Mouse (Mus musculus): ENCODE results near the gene Wdr19.
"Not testable (repeated sequence)": the region's sequence is repeated elsewhere in the genome, so short reads cannot be mapped to it uniquely, and the experiment has no call there.

The Wdr19 gene

DNA sequence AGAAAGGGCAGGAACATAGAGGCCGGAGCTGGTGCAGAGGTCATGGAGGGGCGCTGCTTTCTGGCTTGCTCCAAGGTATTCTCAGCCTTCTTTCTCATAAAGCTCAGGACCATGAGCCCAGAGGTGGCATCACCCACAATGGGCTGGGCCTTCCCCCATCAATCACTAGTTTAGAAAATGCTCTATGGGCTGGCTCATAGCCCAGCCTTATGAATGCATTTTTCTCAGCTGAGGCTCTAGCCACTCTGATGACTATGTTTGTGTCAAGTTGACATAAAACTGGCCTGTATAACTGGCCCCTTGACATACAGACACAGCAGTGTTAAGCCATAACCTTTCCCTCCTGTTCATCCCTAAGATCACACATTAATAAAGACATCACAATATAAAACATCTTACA lies 5.2 kb downstream of the Wdr19 start:
- DNase-seq: no peak

DNA sequence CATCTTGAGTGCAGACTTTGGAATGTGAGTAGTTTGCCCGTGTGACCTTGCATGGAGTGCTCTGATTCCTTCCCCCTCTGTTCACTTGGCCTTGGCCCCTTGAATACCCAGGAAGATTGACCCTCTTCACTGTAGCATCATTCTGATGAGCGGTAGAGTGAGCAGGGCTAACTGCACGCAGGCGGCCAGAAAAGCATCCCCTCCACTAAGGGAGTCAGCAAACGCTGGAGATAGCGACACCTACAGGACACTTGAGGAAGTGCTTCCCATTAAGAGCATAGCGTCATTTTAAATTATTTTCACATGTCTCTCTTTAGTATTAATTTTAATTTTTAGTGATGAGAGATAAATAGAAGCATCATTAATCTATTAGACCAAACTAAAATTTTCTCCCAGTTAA lies 13.8 kb downstream of the Wdr19 start:
- DNase-seq: peak; percentile 63

DNA sequence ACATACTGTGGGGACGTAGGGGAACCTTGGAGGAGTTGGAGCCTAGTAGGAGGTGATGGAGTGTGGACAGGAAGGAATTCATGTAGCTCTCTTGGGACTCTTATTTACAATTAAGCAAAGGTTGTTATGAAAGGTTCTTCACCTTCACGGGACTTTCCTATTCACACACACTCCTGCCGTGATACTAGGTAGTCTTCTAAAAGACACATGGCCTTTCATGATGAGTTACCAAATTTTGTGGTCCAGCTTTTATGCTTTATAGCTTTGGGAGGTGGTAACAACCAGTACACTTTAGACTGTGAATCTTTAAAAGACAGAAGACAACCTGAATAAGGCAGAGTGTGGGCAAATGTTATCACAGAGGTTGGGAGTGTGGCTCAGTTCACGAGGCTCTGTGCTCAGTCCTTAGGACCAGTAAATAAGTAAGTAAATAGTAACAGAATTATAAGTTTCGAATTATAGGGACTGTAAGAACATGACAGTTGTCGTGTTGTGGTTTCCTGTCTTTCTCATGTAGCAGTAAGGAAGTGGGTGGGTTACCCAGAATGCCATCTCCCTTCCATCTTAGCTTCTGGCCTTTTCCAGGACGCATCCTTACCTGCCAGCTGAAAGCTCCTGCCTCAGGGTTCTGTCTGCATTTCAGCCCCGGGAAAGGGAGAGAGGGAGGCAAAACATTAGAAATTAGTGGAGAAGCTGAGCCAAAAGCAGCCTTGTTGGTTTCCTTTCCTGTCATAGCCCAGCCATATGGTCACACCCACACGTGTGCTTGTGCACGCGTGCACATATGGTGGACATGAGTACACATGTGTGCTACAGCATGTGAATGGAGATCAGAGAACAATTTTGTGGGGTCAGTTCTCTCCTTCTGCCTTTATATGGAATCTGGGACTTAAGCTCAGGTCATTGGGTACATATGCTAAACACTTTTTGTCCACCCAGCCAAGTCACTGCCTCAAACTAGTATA lies 18.1 kb downstream of the Wdr19 start:
- DNase-seq: no peak

DNA sequence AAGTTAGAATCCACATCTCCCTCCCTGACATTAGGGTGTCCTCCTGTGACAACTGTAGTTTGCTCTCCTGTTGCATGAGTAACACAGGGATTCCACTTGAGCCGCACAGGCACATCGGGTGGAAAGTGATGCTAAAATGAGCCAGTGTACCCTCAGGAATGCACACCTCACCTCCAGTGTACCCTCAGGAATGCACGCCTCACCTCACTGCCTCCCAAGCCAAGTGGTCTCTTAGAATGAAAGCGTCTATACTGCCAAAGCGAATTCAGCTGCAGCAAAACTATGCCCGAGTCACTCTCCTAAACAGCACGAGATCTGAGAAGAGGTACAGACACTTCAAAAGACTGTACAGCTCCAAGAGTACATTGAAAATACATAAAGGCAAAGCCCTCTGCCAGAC lies 21.5 kb downstream of the Wdr19 start:
- DNase-seq: no peak

- DNase-seq: no peak
Observed at GRCm38 (mm10) chr5:65224056-65224455, 24.6 kb downstream of the Wdr19 start.

GRCm38 (mm10) chr5:65231289-65232003 lies 31.9 kb downstream of the Wdr19 start:
- no peak for DNase-seq

DNA sequence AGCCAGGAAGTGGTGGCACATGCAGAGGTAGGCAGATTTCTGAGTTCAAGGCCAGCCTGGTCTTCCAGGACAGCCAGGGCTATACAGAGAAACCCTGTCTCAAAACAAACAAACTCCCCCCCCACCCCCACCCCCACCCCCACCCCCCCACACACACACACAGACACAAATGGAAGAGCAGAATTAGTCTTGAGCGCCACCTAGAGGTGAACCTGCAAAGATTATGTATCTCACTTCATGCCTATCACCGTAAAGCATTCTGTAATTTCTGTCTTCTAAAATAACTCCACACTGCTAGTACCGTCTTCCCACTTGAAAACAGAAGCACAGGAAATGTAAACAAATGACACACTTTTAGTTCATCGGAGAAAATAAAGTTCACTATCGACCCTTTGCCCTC lies 43.2 kb downstream of the Wdr19 start:
- peak; percentile 62 for DNase-seq

DNA sequence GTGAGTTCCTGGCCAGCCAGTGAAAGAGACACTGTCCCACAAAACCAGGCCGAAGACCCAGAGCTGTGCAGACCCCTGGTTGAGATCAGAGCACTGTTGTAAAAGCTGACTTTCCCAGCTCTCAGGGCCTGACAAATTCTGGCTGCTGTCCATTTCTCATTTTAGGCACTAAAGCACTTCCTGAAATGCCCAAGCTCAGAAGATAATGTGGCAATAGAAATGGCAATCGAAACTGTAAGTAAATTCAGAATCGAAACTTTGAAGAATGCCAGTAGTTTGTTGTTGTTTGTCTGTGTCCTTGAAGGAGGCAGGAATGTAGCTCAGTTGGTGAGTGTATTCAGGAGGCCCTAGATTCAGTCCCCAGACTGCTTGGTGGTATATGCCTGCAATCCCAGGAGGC lies 47.8 kb downstream of the Wdr19 start:
- DNase-seq: peak; percentile 20

DNA sequence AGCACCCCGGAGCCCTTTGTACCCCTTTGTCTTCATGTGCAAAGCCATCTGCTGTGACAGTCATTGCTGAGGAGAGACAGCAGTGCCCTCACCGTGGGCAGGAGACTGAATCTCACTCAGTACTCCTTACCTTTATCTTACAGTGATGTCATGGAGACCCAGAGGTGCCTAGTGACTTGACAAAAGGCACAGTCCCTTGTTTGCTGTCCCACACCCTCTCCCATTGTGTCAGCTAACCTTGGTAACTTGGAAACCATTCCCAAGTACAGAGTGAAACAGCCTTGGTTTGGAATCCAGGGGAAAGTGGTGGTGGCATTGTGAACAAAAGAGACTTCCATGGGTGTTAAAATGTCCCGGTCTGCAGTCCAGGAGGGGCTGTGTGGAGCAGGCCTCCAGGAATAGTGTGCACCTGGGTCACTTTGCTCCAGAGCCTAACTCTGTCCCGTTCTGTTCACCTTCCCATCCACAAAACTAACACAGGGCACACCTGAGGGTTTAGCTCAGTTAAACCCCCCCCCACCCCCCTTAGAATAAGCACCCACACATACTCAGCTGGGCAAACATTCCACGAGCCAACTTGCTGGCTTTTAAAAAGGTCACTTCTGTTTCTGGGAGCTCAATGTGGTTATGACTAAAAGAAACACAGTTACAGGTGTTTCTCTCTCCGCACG lies 50.8 kb downstream of the Wdr19 start:
- DNase-seq: no peak

GRCm38 (mm10) chr5:65257910-65258505 lies 58.5 kb downstream of the Wdr19 start:
- DNase-seq: no peak

DNA sequence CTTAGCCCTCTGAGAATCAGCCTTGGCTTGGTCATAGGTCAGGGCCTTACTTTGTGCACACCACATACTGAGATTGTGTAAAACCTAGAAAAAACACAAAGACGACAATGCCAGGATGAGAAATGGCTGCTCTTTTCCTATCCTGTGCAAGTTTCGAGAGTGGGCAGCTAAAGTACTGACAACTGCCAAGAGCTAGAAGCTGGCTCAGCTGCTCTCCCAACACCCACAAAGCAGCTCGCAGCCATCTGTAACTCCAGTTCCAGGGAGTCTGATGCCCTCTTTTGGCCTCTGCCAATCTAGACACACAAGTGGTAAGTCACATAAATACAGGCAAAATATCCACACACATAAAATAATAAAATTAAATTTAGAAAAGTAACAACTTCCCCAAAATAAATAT lies 74.5 kb downstream of the Wdr19 start:
- no peak for DNase-seq

- DNase-seq: peak; percentile 46
Observed at GRCm38 (mm10) chr5:65279133-65279651, 79.7 kb downstream of the Wdr19 start.

GRCm38 (mm10) chr5:65281216-65281615 lies 81.7 kb downstream of the Wdr19 start:
- no peak for DNase-seq

DNA sequence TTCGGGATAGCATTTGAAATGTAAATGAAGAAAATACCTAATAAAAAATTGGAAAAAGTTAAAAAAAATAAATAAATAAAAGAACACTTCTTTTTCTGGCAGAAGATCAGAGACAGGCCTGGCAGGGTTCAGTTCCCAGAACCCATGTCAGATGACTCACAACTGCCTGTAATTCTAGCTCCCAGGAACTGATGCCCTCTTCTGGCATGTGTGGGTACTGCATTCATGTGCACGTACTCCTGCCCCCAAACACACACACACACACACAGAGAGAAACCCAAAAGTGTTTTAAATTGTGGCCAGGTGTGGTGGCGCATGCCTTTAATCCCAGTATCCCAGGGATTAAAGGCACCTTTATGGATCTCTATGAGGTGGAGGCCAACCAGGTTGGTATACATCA lies 84.7 kb downstream of the Wdr19 start:
- peak; percentile 24 for DNase-seq

GRCm38 (mm10) chr5:65287751-65288701 lies 88.5 kb downstream of the Wdr19 start:
- no peak for DNase-seq

DNA sequence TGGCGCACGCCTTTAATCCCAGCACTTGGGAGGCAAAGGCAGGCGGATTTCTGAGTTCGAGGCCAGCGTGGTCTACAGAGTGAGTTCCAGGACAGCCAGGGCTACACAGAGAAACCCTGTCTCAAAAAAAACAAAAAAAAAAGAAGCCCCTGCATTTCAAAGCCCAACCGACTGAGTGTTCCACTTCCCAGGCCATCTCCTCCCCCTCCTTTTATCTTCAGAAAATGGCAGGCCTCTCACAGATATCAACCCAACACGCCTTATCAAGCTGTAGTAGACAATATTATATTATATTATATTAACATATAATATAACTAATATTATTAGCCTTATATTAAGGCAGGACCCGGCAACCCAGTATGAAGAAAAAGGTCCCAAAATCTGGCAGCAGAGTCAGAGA lies 89.5 kb downstream of the Wdr19 start:
- not testable (repeated sequence) for DNase-seq

- DNase-seq: peak; percentile 7
Observed at GRCm38 (mm10) chr5:65293627-65294026, 94.1 kb downstream of the Wdr19 start.

DNA sequence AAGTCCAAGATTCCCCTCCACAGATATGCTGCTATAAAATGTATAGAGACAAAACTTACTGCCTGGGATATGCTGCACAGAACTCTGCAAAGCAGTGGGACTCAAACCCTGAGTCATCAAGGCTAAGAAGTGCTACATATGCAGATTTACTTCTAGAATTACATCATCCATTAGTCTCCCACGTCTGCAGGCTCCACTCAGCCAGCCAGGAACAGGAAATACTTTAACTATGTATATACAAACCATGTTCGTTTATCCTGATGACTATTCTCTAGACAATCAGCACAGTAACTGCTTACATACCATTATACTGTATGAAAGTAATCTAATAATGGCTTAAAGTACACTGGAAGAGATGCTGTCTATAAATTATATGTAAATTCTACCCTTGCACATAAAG lies 94.8 kb downstream of the Wdr19 start:
- DNase-seq: peak; percentile 10

DNA sequence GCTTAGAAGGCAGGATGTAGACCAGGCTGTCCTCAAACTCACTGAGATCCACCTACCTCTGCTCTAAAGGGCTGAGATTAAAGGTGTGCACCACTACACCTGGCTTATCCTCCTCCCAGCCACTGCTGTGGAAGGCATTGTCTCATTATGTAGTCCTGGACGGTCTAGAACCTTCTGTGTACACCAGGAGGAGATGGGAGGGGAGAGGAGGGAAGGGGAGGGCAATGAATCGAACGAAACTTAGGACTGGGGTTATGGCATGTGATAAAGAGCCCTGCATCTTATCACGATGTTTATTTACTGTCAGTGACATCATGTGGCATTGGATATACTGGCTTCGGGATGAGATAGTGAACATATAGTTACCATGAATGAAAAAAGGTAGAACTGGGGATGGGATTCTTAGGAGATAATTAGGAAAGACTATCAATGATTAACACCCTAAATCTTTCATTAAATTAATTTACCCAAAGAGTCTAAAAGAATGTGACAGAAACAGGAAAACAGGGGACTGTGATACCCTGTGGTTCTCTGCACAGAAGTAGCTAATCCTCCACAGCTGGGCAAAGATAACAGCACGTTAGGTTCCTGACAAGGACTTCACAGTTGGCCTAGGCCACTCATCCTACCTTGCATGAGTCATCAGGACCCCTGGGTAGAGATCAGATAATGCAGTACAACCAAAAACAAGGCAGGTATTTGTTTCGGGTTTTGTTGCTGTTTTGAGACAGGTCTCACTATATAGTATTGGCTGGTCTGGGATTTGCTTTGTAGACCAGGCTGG lies 98.9 kb downstream of the Wdr19 start:
- no peak for DNase-seq

DNA sequence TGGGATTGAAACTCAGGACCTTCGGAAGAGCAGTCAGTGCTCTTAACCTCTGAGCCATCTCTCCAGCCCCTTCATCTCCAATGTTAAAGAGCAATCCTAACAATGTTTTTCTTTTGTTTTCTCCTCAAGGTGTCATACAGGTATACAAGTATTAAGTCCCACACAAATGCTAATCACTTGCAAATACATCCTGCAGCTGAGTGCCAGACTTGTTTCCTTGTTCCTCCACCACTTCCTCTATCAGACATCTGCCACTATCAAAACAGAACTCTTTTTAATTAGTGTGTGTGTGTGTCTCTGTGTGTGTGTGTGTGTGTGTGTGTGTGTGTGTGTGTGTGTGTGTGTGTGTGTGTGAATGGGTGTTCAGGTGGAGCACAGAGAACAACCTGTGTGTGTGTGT lies 100.1 kb downstream of the Wdr19 start:
- not testable (repeated sequence) for DNase-seq

- no peak for DNase-seq
Observed at GRCm38 (mm10) chr5:65300121-65300520, 100.6 kb downstream of the Wdr19 start.
